Mouse (Mus musculus) heart, postnatal 0 days (tissue): Measurements from ENCODE around the gene Arhgef6.

ENCODE experiments used
- CTCF ChIP-seq: IDR thresholded peaks from 2 replicates; pipeline ENCODE4 v1.5.1; 2016; ENCODE audit warnings: antibody characterized with exemption, control low read depth, low read depth
- EP300 ChIP-seq: IDR thresholded peaks from 2 replicates; pipeline ENCODE4 v1.6.1; 2016; ENCODE audit warnings: antibody characterized with exemption, low read depth

GRCm38 (mm10) chrX:57380915-57381314 lies 42.4 kb upstream of the Arhgef6 start:
- TF ChIP-seq CTCF (no peak), EP300 (no peak)
